Mouse (Mus musculus): ENCODE results near the gene Cacna1g. TPM values are rescaled to one million over a fixed set of nuclear protein-coding genes. Genes with fewer than 3 reads are reported as not detected.
A peak's percentile ranks its signal among the peaks of the same experiment; 100 is the strongest.

The Cacna1g gene
- polyA plus RNA-seq, 1 experiment = 232 TPM

- TF ChIP-seq CTCF (IDR thresholded peaks at IDR 0.05; ENCODE audit: borderline replicate concordance, extremely low read depth, insufficient read depth, insufficient read length) (no peak), POLR2A (IDR thresholded peaks at IDR 0.05; ENCODE audit: borderline replicate concordance, extremely low read depth, insufficient read depth, insufficient read length, poor library complexity, severe bottlenecking) (no peak)
- no peak for DNase-seq (ENCODE audit: low read depth)
Measured at GRCm38 (mm10) chr11:94477651-94478050, 3.7 kb upstream of the Cacna1g start.

DNA sequence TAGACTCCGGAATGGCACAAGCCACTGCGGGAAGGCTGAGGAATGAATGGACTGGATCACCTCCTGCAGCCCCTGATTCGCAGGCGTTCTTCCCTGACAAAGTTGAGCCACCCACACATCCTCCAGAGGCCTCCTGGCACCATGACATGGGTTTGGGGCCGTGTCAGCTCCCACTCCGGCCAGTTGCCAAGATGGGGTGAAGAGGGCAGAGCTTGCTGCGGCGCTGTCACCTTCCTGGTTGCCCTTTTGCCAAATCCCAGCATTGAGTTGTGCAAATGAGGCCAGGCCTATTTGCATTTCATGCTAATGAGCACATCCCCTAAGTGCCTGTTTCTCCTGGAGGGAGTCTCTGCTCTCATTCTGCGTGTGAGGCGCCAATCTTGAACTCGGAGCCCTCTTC lies 1.7 kb upstream of the Cacna1g start:
- DNase-seq (ENCODE audit: low read depth) = peak; percentile 63
- TF ChIP-seq POLR2A (IDR thresholded peaks at IDR 0.05; ENCODE audit: borderline replicate concordance, extremely low read depth, insufficient read depth, insufficient read length, poor library complexity, severe bottlenecking) (no peak), CTCF (IDR thresholded peaks at IDR 0.05; ENCODE audit: borderline replicate concordance, extremely low read depth, insufficient read depth, insufficient read length) (no peak)

- TF ChIP-seq POLR2A (IDR thresholded peaks at IDR 0.05; ENCODE audit: borderline replicate concordance, extremely low read depth, insufficient read depth, insufficient read length, poor library complexity, severe bottlenecking) (no peak), CTCF (IDR thresholded peaks at IDR 0.05; ENCODE audit: borderline replicate concordance, extremely low read depth, insufficient read depth, insufficient read length) (no peak)
- DNase-seq (ENCODE audit: low read depth) = no peak
Measured at GRCm38 (mm10) chr11:94474544-94474910, 529 bp upstream of the Cacna1g start.

DNA sequence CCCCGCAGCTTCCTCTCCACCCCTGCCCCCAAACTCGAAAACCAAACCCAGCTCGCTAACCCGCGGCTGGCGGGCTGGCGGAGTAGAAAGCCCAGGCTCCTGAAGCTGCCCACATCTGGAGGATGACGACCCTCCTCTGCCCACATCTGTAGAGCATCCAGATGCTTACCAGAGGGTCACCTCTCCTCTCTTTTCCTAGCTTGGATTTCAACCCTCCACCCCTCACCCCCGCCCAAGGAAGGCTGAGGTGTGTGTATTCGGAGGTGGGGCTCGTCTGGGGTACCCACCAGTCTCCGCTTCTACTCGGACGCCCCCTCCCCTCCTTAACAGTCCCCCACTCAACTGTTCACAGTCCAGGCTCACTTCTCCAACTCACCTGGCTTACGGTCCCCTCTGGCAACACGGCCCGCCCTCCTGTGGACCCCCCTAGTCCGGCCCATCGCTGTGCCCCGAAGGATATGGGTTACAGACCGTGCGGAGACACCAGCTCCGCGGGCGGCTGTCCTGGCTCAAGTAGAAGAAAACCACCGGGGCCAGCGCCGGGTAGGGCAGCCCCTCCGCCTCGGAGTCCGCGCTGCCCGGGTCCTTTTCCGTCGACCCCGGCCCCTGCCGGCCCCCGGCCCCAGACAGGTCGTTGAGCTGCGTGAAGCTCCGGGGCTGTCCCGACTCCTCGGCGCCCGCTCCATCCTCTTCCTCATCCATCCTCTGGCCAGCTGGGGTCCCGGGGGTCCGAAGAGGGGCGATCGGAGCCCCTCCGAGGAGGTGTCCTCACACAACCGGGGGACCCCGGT lies 887 bp downstream of the Cacna1g start:
- no peak for DNase-seq (ENCODE audit: low read depth)

GRCm38 (mm10) chr11:94472585-94472915 lies 1.4 kb downstream of the Cacna1g start:
- TF ChIP-seq CTCF (IDR thresholded peaks at IDR 0.05; ENCODE audit: borderline replicate concordance, extremely low read depth, insufficient read depth, insufficient read length) (no peak), POLR2A (IDR thresholded peaks at IDR 0.05; ENCODE audit: borderline replicate concordance, extremely low read depth, insufficient read depth, insufficient read length, poor library complexity, severe bottlenecking) (no peak)
- no peak for DNase-seq (ENCODE audit: low read depth)

More for the DNA sequence above, 887 bp downstream of the Cacna1g start:
- TF ChIP-seq POLR2A (IDR thresholded peaks at IDR 0.05; ENCODE audit: borderline replicate concordance, extremely low read depth, insufficient read depth, insufficient read length, poor library complexity, severe bottlenecking) (no peak), CTCF (IDR thresholded peaks at IDR 0.05; ENCODE audit: borderline replicate concordance, extremely low read depth, insufficient read depth, insufficient read length) (no peak)

GRCm38 (mm10) chr11:94471740-94472584 lies 2.0 kb downstream of the Cacna1g start:
- peak; percentile 54 for DNase-seq (ENCODE audit: low read depth)
- no peak for TF ChIP-seq CTCF (IDR thresholded peaks at IDR 0.05; ENCODE audit: borderline replicate concordance, extremely low read depth, insufficient read depth, insufficient read length)
- TF ChIP-seq POLR2A (IDR thresholded peaks at IDR 0.05; ENCODE audit: borderline replicate concordance, extremely low read depth, insufficient read depth, insufficient read length, poor library complexity, severe bottlenecking) = no peak

GRCm38 (mm10) chr11:94470391-94470790 lies 3.6 kb downstream of the Cacna1g start:
- DNase-seq (ENCODE audit: low read depth) = peak; percentile 56

DNA sequence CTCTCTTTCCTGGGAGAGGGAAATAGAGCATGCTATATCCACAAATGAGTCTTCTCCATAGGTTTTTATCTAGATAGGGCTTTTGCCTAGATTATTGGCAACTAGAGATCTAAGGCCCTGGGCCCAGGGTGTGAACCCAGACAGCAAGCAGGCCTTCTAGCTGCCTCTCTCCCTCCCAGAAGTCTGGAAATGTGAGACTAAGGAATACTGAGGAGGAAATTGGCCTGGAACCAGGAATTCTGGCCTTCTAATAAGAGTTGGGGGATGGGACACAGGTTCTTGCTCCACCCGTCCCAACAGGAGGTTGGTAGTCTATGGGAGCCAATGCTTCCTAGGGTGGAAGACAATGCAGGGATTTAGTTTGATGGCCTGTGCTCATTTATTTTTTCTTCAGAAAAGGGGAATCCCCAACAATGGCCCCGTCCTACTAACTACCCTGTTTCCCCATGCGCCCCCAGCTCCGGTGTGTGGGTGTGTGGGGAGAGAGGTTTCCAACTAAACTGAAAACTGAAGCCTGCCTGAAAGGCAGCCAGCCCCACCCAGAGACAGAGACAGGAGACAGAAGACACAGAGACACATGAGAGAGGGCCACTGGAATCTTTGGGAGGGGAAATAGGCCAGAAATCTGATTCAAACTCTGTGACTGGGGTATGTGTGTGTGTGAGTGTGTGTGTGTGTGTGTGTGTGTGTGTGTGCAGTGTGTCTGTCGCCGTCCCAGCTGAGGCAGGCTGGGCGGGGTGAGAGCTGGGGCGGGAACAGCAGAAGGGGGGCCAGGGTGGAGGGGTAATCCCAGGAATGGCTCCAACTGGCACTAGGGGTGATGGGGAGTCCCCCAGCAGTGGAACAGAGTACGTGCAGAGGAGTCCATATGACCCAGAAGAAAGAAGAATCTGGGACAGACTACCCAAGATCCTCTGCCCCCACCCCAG lies 4.6 kb downstream of the Cacna1g start:
- TF ChIP-seq CTCF (IDR thresholded peaks at IDR 0.05; ENCODE audit: borderline replicate concordance, extremely low read depth, insufficient read depth, insufficient read length) (no peak), POLR2A (IDR thresholded peaks at IDR 0.05; ENCODE audit: borderline replicate concordance, extremely low read depth, insufficient read depth, insufficient read length, poor library complexity, severe bottlenecking) (no peak)
- peak; percentile 72 for DNase-seq (ENCODE audit: low read depth)

More at GRCm38 (mm10) chr11:94470391-94470790, 3.6 kb downstream of the Cacna1g start:
- TF ChIP-seq CTCF (IDR thresholded peaks at IDR 0.05; ENCODE audit: borderline replicate concordance, extremely low read depth, insufficient read depth, insufficient read length) (no peak), POLR2A (IDR thresholded peaks at IDR 0.05; ENCODE audit: borderline replicate concordance, extremely low read depth, insufficient read depth, insufficient read length, poor library complexity, severe bottlenecking) (no peak)

- DNase-seq (ENCODE audit: low read depth) = peak; percentile 99
Measured at GRCm38 (mm10) chr11:94468582-94469064, 5.4 kb downstream of the Cacna1g start.

GRCm38 (mm10) chr11:94466333-94466855 lies 7.6 kb downstream of the Cacna1g start:
- TF ChIP-seq CTCF (IDR thresholded peaks at IDR 0.05; ENCODE audit: borderline replicate concordance, extremely low read depth, insufficient read depth, insufficient read length) (no peak), POLR2A (IDR thresholded peaks at IDR 0.05; ENCODE audit: borderline replicate concordance, extremely low read depth, insufficient read depth, insufficient read length, poor library complexity, severe bottlenecking) (no peak)

More at GRCm38 (mm10) chr11:94468582-94469064, 5.4 kb downstream of the Cacna1g start:
- TF ChIP-seq CTCF (IDR thresholded peaks at IDR 0.05; ENCODE audit: borderline replicate concordance, extremely low read depth, insufficient read depth, insufficient read length) (no peak), POLR2A (IDR thresholded peaks at IDR 0.05; ENCODE audit: borderline replicate concordance, extremely low read depth, insufficient read depth, insufficient read length, poor library complexity, severe bottlenecking) (no peak)

More at GRCm38 (mm10) chr11:94466333-94466855, 7.6 kb downstream of the Cacna1g start:
- DNase-seq (ENCODE audit: low read depth) = no peak
